Mouse (Mus musculus) adrenal gland (tissue): ENCODE results near the gene D630045J12Rik.

Experiments
- intact Hi-C: fragments of 180-260 bp; cut with DNase I; formaldehyde crosslinking; loops from one replicate; pipeline ENCODE4 v1.15.1; 2025

Gene D630045J12Rik

DNA sequence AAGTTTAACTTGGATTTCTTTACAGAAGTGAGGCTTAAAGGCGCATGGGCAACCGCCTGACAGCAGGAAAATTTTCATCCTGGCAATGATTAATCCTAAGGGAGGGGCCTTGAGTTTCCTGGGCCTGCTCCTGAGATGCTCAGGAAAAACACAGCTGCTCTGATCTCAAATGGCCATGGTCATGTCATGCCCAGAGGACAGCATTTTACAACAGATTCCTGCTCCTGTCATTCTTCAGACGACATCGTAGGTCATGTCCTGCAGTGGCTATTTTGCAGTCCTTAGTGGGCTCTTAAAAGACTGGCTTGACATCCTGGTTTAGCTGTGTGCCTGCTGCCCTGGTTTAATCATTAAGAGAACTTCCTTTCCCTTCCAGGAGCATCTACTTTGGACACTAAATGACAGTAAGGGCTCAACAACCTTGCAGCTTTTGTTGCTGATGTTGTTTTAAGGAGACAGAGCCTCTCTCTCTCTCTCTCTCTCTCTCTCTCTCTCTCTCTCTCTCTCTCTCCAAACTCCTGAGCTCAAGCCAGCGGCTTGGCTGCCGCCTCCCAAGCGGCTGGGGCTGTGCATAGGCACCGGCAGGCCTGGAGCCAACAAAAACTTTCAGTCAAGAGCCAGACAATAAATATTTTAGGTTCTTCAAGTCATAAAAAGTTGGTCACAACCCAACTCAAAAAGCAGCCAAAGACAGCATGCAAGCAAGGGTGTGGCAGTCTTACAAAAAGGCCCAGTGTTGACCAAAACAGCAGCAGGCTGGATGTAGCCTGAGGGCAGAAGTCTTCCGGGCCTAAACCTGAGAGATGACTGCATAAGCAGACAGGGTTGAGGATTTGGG, 109.4 kb downstream of the D630045J12Rik start:
- intact Hi-C loops: no loop called here

DNA sequence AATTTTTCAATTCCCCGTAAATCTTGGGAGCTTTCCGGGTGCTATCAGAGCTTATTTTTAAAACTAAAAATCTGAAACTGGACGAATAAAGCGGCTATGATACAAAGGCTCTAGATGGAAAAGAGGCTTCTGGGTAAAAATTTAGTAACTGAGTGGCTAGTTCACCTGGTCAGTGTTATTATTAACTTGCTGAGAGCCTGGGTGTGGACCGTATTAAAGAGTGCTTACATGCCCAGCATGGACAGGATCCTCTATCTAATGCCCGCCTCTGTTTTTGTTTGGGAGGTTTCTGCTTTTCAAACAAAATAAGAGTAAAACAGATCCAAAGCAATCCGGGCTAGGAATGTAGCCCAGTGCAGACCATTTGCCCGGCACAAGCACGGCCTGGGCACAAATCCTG, 113.4 kb downstream of the D630045J12Rik start:
- intact Hi-C loops: no loop called here

DNA sequence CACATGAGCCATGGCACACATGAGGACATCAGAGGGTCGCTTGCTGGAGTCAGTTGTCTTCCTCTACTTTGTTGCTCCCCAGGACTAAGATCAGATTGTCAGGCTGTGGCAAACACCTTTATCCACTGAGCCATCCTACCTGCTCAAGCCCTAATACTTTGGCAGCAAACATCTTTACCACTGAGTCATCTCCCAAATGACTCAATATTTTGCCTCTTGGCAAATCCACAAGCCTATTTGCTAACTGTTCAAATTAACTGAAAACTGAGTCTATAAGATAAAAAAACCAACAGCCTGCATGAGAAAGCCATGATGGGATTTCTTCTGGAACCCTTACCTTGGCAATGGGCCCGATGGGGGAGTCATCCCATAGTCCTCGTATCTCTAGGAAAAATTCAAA, 114.7 kb downstream of the D630045J12Rik start:
- intact Hi-C loops: no loop called here

DNA sequence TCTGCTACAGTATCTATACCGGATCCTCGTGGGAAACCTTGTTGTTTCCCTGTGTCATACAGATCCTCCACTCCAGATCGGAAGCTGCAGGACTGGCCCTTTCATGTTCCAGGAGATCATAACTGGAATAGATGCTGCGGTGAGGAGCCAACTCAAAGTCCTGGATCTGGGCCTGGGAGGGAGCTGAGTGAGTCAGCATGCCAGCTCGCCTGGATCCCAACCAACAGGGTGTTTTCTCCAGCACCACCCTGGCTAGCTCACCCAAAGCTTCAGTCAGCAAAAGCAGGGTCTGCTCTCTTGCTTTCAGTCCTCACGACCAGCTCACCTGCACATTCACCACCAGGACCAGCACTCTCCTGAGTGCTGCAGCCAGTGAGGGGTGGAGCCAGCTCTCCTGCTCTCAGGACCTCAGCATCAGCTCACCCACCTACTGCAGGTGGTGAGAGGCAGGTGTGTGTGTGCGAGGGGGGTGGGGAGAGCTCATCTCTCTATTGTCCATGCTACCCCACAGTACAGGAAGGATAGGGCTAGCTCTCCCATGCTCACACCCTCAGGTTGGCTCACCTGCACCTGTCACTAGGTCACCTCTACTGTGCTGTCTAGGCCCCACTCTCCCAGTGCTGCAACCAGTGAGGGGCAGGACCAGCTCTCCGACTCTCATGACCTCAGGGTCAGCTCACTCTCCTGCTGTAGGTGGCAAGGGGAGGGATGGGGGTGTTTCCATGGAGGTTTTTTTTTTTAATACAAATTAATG, 118.8 kb downstream of the D630045J12Rik start:
- intact Hi-C loops: no loop called here

DNA sequence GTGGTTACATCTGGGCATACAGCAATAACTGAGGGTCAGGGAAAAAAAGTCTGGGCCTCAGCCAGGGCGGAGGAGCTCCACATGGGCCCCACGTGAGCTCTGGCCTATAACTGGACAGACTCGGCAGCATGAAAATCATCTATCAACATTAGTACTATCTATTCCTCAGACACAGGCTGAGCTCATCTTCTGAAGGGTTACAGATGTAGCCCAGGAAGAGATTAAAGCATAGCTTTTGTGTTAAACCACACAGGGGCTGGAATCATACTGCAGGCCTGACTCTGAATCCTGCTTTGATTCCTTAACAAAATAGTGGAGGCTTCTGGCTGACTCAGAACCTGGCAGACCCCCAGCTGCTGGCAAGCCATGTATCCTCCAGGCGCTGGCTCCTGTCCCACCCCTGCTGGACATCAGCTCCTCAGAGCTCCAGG, 122.0 kb downstream of the D630045J12Rik start:
- intact Hi-C loops: no loop called here

DNA sequence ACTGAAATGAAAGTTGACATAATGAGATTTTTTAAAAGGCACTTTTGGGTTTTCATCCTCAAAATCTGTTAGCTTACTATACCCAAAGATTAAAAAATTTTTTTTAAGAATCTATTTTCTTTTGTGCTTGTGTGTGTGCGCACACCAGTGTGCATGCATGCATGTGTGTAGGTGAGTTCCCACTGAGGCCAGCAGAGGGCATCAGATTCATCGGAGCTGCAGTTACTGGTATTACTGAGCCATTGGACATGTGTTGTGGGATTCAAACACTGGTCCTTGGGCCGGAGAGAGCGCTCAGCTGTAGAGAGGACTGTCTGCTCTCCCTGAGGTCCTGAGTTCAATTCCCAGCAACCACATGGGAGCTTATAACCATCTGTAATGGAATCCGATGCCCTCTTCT, 123.9 kb downstream of the D630045J12Rik start:
- intact Hi-C loops: no loop called here

DNA sequence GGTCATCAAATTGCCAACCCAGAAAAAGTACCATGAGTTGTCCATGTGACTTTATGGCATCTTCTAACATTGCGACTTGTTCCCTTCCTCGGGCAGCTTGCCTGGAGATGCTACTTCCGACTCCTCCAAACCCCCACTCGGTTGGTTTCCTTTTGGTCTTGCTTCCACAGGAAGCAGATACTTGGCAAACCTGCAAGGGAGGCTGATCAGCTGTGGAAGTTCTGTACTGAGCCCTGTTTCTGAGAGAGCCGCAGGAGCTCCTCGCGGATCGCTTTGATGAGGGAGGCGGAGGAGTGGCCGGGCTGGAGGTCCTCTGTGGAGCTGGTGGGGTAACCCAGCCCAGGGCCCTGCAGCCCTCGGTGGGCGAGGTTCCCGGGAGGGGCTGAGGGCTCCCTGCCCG, 125.7 kb downstream of the D630045J12Rik start:
- intact Hi-C loops: no loop called here

DNA sequence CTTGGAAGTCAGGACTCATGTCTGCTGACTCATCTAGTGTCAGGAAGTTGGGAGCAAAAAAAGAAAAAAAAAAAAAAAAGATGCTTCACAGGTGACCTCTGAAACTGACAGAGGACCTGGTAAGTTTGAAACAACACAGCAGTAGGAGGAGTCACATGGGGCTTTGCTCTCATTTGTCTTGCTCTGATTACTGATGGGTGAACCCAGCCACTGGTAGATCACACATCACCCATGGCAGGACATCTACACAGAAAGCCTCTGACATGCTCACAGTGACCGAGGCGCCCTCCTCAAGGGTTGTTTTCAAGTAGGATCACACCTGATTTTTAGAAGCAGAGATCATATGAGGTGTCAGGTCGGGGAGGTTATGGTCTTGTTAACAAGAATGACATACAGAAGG, 128.3 kb downstream of the D630045J12Rik start:
- intact Hi-C loops: no loop called here

DNA sequence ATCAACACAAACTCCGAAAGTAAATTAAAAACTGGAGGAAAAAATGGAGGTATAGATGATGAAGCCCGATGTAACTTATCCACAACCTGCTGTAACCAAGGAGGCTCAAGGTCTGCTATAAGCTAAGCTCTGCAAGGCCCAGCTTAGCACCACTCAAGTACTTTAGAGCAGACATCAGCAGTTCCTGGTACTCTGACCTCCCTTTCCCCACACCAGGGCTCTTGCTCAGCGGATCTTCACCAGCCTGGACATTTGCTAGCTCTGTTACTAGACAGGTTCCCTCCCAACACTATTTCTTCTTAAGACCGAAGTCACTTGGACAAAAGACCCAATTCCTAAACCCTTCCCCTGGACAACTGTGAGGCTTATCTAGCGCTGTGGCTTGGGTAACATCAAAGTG, 128.9 kb downstream of the D630045J12Rik start:
- intact Hi-C loops: no loop called here

DNA sequence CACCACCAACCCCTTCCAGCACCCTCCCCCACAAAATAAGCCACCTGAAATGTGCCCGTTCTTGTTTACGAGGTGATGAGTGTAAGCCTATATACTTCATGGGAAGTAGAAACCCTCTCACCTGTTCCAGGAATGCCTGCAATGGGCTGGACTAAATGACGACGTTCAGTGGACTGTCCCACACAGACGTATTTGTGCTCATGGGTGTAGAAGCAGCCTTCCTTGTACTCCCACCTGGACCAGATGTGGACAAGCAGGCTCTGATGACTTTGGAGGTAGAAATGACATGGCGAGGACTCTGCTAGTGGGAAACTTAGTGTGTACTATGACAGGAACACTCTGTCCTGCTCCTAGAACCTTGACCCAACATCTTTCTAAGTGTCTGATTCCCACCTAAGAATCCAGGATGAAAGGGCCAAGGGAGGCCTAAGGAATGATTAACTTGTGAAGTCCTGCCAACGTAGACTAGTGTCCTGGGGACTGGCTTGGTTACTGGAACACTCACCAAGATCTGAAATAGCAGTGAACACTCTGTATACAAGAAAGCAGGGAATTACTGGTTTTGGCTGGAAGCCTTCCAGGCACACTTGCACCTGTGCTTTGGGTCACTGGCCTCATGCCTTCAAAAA, 129.5 kb downstream of the D630045J12Rik start, which contains the start of gene Atp6v0a4:
Atp6v0a4 (minus strand) TSS at position 380 of the 629 bp plus-strand sequence.
- intact Hi-C loops: no loop called here

DNA sequence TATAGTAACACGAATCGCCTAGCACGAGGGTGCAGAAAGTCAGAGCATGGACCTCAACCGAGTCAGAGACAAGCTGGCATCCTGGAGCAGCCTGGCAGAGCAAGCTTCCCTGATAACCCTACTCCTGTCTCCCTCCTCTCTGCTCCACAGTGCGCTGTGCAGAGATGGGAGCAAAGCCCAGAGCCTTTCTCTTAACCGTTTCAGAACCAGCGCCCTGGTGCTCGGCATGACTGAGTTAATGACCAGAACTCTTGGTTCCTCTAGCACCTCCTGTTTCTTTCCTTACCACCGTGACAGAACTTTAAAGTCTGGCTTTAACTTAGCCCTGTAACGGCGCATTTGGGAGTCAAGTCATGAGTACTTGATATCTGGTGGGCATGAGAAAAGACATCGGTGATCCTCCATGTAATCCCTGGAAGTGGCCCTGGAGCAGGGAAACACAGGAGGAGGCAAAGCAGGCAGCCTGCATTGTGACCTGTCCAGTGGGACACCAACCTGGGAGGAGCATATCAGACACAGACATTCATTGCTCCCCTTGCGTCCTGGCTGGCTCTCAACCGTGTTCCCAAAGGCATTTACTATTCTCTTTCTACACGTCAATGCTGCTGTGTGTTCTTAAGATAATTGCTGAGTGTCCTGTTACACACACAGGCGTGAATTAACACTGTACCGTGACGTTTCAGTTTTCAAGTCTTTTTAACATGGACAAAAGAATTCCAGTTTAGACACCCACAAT, 130.2 kb downstream of the D630045J12Rik start:
- intact Hi-C loops: no loop called here

DNA sequence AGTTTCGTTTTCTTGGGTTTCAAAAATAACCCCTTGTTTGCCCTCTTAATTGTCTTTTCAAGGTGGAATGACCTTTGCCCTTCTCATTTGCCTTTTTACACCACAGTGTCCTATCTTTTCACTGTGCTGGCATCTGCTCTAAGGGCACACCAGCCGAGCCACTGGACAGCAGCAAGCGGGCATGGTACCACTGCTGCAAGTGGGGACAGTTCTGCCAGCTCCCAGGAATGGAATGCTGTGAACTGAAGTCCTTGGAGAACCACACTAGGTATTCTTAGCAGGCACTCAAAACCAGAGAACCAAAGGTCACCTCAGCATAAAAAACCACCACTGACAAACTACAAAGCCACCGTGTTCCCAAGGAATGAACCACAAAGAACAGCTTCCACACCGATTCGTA, 131.0 kb downstream of the D630045J12Rik start:
- intact Hi-C loops: no loop called here

DNA sequence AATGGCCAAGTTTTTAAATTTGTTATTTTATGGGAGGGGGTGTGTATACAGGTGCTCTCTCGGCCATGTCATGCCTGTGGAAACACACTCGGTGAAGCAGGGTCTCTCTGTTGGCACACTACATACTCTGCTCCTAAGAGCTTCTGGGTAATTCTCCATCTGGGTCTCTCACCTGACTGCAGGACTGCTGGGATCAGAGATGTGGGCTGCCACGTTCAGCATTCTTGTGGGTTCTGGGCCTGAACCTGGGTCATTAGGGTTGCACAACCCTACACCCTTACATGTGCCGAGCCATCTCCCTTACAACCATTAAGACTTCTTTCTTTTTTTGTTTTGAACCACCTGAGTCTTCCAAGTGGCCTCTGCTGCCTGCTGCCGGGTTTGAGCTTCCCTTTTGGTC, 132.0 kb downstream of the D630045J12Rik start:
- intact Hi-C loops: no loop called here

DNA sequence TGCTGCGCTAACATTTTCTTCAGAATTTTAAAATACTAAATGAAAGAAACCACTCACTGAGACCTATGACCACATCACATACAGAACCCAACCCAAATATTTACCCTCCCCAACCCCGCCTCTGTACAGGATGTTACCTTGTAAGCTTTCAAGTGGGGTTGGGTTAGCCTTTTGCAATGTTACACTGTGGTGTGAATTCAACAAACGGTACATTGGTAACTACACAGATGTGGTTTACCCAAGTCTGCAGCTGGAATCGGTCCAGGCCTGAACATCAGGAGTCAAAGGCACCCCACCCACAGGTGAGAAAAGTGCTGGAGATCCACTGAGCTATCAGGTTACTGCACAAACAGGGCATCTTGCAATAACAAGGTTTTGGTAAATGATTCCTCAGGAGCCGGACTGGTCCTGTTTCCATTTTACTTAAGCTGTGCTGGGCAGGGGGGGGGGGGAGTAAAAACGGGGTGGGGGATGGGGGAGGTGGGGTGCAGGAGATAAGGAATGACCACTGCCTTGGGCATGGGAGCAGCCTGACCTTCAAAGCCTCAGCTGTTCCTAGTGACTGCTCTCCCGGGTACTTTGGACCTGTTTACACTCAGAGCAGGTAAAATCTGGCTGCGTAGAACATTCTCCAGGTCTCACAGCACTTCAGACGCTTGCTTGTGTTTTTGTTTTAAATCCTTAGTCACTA, 133.0 kb downstream of the D630045J12Rik start:
- intact Hi-C loops: no loop called here

DNA sequence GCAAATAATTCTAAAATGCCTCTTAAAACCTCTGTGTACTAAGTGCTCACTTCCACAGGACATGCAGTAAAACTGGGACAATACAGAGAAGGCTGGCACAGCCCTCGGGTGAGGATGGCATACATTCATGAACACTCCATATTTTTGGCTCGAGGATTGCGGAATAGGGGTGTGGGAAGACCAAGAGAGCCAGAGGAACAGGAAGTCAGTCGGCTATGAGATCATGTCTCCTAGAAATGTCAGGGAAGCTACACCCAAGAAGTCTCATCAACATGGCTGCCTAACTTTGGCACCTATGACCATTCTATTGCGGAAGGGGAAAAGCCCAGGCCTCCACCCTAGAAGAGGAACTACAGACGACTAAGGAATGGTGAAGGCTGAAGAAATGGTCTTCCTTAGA, 135.5 kb downstream of the D630045J12Rik start:
- intact Hi-C loops: no loop called here

DNA sequence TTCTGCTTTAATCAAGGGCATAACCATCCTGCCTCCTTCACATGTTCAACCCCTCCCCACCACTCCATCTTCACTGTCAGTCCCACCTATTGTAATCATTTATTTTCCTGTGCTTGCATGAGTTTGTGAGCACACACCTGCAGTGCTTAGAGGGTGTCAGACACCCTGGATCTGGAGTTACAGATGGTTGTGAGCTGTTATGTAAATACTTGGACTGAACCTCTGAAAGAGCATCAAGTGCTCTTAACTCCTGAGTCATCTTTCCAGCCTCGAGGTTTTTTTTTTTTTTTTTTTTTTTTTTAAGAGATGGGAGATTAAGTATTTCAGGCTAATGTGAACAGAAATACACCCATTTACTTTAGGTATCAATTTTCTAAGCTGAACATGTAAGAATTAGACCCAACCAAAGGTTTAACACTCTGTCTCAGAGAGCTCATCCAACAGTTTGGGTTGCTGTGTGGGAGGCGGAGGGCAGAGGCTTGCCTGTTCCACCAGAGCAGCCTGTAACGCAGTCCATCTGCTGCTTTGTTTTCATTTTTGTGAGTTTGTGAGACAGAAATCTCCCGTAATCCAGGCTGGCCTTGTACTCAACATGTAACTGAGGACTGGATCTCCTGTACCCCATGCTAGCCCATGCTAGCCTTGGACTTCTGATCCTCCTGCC, 137.6 kb downstream of the D630045J12Rik start:
- intact Hi-C loops: no loop called here

DNA sequence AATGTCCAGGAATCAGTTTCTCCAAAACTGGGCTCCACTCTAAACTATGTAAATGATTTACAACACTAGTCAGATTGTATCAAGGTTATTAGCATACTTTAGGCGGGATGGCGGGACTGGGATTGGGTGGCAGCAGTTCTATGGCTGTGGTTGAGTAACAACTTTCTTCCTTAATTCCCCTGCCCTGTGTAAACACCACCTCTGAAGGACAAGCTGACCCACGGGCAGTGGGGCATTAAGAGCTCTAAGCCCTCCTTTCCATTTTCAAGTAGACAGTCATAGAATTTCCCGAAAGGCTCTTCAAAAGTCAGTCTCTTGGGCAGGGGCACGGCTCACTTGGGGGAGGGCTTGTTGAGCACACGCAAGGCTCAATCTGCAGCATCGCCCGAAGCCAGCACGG, 142.9 kb downstream of the D630045J12Rik start:
- intact Hi-C loops: no loop called here

DNA sequence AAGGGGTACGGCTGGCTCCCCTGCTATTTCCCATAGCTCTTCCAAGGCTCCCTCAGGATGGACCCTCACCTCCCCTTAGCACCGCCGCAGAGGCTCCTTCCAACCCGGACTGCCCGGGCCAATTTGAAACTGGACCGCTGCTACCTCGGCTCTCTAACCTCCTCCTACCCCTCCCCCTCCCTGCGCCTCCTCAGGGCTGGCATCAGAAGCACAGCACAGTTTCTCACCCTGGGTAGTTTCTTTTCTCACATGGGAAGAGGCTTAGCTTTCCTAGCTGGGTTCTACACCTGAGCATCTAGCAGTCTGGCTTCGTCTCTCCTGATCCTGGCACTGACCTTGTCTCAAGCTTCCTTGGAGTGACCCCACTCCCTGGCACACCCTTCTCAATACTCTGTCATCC, 143.9 kb downstream of the D630045J12Rik start:
- intact Hi-C loops: no loop called here

DNA sequence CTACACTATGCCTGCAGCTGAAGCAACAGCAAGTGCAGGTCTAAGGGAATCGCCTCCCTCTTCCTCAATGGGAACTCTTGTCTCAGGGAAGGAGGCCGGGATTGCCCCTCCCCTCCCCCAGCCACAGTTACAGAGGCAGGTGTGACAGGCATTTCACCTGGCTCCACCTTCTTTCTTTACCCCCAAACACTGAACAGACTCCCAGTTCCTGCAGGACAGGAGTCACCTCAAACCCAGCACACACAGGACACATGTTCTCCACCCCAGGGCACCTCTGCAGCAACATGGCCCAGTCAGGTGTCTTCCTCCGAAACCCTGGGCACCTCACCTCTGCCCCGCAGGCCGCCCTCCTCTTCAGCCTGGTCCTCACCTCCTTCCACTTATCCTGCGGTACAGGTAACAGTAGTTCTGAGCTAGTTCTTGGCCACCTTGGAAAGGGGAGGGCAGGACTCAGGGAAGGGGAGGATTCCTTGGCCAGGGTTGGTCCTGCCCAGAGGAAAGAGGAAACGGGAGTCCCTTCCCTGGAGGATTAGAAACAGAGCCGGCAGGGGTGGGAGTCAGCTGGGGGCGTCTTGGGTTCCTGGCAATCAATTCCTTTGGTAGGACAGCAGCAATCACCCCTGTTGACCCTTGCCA, 144.5 kb downstream of the D630045J12Rik start, which contains the start of gene Tmem213:
Tmem213 (plus strand) TSS at position 96 of the 636 bp plus-strand sequence.
- intact Hi-C loops: no loop called here

DNA sequence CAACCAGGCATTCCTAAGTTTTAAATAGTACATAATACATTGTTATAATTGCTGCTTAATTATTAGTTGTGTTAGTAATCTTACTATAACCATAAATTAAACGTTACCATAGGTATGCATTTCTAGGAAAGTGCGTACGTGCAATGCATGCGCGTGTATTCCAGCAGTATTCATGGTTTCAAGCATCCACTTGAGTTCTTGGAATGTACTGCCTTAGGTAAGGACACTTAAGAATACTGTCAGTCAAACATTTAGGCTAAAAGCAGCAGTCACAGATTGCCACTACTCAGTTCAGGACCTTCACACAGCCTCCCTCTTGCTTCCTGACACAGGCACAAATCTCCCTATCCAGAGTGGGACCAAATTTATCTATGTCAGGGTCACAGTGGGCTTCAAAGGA, 145.4 kb downstream of the D630045J12Rik start:
- intact Hi-C loops: no loop called here
